Mouse (Mus musculus) heart, postnatal 25 days (tissue): ENCODE data around the gene Auts2. TPM values are rescaled to one million over a fixed set of nuclear protein-coding genes. Genes with fewer than 3 reads are reported as not detected.

Experiments
- DNase-seq: peaks from one replicate; pipeline ENCODE4 v3.0.0; 2022; ENCODE audit warnings: low spot score
- intact Hi-C: fragments of 180-260 bp; cut with DNase I; formaldehyde crosslinking; loops from one replicate; pipeline ENCODE4 v1.15.1; 2025
- total RNA-seq, 2 experiments: library from RNA; stranded (reverse); gene quantifications; 2 replicates each; pipeline ENCODE4 v1.2.3; 2021

Gene Auts2
- total RNA-seq, 2 experiments from 2014 or later, result 33.6 to 43.8 TPM

DNA sequence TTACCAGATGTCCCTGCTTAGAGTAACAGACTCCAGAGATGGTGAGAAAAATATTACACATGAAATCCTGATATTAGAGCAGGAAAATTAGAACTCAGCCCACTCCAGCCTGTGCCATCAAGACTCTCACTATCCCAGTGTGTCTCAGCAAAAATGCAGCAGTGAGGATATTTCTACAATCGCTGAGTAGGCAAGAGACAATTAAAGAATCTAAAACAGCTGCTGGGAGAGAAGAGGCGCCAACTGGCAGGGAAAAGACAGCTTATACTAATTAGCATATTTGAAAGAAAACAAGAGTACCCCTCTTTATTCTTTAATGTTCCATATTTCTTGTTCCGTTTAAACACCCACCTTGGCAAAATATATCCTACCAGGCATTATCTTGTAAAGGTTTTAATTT, 561.7 kb downstream of the Auts2 start:
- no peak for DNase-seq

DNA sequence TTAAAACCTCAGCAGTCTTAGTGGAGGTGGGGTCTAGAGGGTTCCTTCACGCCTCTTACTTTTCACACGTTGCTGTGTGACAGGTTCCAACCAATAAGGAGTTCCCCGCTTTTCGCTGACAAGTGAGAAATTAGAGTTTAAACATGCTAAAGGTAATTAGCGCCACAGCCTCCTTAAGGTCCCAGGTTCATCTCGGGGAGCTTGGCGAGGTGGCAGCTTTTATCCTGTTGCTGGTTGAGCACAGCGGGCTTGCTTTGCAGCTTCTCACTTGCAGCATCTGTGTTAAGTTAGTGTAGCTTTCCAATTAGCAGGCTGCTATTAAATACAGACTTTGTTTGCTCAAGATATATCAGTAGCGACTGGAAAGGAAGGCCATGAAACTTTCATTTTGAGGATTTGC, 564.2 kb downstream of the Auts2 start:
- intact Hi-C loops, result loop anchor here (10.0 kb wide), 1 partner anchor 444 kb away; no protein-coding TSS in a partner anchor
- DNase-seq, result no peak

More for the DNA sequence above, 561.7 kb downstream of the Auts2 start:
- intact Hi-C loops, result no loop called here

DNA sequence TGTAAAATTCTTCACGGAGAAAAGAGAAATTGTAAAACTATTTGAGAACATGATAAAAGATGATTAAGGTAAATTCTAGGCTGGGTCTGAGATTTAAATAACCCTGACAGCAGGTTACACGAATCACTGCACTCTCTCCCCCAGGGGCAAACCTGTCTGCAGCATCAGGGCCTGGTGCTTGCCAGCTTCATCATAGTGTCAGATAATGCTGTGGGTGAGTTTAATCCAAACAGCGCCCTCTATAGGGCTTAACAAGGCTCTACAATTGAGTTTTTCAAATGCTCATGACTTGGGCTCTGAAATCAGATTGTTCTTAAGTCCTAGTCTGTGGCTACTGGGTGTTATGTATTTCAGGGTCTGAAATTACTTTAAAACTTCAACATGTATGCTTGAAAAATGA, 565.6 kb downstream of the Auts2 start:
- intact Hi-C loops, result loop anchor here (10.0 kb wide), 1 partner anchor 443 kb away; no protein-coding TSS in a partner anchor
- no peak for DNase-seq

DNA sequence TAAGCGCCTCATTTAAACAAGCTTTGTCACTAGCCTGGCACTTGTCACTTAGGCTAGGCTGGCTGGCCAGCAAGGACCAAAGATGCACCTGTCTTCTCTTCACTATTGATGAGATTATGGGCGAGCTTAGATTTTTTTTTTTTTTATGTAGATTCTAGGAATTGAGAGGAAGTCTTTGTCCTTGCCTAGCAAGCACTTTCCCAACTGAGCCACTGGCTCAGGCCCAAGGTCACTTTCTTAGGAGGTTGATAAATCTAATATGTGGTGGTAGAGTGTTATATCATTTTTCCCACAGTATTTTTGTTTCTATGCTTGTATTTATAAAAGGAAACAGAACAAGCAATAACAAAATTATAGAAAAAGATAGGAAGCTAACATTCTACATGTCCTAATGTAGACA, 571.2 kb downstream of the Auts2 start:
- intact Hi-C loops, result loop anchor here (10.0 kb wide), 1 partner anchor 437 kb away; no protein-coding TSS in a partner anchor
- DNase-seq, result no peak

DNA sequence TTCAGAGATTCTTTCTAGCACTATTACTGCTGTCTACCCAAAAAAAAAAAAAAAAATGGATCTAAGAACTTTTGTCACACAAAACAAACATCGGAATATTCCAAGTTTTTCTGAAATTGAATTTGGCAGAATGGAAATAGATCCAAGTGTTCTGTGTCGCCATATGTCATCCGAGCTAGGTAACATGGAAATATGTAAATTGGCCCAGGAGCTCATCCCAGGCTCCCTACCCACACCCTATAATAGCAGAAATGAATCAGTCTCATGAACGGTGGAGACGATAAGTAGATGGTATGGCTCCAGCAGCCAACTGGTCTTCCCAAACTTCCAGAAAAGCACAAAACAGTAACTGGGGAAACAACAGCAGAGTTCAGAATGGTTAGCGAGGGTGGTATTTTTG, 577.6 kb downstream of the Auts2 start:
- intact Hi-C loops, result no loop called here
- DNase-seq, result no peak

DNA sequence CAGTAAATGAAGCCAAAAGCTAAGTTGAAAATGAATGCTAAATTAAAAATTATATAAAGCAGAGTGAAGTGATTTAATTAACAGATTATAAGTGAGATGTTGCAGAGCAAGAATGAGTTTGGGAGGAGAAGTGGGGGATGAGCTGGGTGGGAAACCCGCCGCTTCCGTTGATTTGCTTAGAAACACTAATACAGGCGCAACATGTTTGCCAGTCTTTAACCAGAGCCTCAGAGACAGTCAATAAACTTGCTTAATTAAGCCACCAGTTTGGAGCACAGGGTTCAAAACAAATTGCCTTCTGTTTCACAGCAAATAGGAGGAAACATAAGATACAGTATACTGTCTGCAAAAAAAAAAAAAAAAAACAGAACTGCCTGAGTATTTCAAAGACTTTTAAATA, 579.6 kb downstream of the Auts2 start:
- intact Hi-C loops, result no loop called here
- no peak for DNase-seq

DNA sequence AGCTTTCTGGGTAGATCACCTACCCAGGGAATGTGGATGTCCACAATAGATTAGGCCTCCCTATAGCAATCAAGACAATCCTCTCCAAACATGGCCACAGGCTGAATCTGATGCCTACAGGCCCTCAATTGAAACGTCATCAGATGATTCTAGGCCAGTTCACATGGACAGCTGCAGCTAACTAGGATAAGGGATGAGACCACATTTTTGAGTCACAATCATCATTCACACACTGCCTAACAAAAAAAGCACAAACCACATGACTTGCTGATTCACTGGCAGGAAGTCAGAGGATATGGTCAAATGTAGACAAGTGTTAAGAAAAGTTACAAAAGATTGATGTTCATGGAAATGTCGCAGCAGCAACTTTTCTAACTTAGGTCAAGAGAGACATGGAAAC, 581.3 kb downstream of the Auts2 start:
- DNase-seq, result no peak
- intact Hi-C loops, result no loop called here

DNA sequence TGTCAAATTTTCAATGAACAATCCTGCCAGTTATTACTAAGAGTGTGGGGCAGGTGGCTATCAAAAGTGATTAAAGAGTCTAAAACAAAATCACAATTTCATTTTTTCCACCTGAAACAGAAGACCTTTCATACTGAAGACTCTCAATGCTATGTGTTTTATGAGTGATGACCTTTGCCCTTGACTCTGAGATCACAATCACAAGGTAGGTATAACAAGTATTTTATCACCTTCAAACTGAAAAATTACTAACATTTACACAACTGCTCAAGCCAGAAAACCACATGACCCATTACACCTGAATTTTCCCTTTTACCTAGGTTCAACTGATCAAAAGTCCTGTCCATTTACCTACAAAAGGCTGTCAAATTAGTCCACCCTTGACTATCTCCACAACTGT, 582.7 kb downstream of the Auts2 start:
- DNase-seq, result no peak
- intact Hi-C loops, result no loop called here

DNA sequence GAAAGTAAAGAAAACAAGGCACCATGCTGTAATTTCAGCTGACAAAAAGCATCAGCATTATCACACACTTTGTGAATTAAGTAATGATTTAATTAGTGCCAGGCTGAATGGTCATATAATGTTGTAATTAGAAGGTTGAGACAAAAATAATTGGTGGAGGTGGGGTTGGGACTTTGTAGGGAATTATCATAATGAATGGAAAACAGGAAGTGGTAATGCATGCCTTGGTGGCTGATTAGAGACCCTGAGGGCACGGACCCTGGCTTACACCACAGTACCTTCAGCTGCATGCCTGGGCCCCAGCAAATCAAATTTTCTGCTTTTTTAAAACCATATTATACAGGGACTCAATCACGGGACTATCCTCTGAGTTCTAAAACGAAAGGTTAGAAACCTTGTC, 586.1 kb downstream of the Auts2 start:
- intact Hi-C loops, result no loop called here
- no peak for DNase-seq

DNA sequence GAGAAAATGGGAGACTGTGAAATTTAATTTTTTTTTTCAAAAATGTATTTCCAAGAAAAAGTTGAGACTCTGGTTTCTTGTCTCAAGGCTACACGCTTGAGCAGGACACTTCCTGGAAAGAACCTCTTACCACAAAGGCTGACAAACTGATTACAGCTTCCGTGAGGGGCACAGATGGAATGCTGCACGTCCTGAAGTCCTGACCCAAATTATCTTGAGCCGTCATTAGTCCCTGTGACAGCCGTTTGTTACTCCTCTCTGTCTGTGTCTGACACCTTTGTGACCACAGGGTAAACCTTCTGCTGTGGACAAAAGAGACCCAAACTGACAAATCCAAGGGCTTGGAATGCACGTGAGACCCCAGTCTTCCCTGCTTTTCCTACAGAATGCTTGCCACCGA, 587.1 kb downstream of the Auts2 start:
- no peak for DNase-seq
- intact Hi-C loops, result no loop called here

DNA sequence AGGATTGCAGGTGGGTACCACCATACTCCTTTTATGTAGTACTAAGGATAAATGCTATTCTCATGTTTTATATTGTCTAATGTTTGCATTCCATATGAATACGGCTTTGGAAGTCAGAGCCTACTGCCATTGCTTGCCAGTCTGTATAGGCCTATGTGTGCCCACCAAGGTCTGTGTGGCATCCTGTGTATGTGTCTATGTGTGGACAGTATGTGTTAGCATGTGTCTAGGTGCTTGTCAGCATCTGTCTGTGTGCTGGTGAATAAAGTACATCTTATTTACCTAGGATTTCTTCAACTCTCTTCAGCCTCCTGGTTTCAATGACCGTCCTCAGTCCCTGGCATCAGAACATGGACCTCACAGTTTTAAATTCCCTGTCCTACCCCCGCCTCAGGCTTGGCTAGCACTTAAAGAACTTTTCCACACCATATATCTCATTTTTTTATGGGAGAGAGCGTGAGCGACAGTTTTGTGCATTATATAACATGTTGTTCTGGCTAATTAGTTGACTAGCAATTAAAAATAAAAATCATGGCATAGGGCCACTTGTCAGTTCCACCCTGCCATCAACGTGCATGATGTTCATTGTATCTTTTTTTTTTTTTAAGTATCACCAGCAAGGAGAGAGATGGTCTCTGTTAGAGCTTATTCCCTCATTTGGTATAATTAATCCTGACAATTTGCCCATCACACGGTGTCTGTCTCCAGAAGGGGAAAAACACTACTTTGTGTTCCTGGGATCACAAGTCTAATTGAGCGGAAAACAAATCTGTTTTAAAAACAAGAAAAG, 587.7 kb downstream of the Auts2 start:
- intact Hi-C loops, result no loop called here
- no peak for DNase-seq

DNA sequence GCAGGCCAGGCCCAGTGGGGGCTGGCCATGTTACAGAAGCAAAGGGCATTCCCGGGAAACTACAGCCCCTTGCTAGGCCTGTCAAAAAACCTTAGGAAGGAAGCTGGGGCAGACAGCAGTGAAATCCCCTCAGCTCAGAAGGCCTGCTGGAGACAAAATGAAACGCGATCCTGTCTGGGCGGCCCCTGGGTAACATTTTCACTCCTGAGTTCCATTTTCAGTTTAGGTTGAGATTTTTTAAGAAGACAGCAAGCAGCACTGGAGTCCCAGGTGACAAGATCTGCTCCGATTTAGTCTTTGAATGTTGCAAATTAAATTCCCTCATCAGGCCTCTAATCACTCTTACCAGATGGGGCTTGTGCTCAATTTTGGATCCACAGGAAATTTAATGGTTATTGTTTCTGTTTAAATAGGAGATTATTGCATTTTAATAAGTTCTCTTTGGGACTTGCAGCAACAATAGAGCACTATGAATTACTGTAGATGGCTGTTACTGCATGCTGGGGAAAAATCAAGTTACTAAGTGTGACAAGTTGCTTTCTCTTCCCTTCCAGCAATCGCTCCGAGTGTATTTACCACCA, 594.5 kb downstream of the Auts2 start:
- intact Hi-C loops, result no loop called here
- DNase-seq, result no peak

DNA sequence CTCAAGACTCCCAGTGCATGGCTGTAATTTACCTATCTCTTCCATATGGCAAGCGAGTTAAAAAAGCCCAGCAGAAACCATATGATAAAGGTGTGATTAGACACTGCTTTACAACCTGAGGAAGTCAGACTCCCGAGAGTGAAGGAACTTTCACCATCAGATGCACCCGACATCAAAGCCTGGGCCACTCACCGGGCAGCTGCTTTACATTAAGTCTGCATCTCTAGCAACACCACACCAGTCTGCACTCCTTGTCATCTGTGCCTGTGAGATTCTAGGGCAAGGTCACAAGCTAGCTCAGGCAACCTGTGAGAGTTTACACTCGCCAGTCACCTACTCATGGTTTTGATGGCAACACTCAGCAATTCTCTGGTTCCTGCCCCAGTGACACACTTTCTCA, 596.3 kb downstream of the Auts2 start:
- intact Hi-C loops, result no loop called here
- DNase-seq, result no peak

DNA sequence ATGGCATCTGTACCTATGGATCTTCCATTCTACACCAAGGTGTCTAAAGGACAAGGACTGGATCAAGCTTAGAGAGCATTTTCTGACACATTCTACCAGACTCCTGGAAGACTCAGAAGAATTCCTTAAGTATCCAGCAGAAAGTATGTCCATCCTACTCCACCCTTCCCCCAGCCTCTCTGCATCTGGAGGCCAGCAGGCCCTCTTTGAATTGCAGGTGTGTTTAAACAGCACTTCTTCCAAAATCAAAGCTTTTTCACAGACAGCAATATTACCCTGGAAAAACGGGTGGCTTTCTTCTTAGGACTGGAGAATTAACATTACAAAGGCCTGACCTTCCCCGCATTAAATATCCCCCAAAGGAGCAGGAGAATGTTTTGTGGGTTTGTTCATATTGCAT, 598.4 kb downstream of the Auts2 start:
- intact Hi-C loops, result no loop called here
- DNase-seq, result no peak

DNA sequence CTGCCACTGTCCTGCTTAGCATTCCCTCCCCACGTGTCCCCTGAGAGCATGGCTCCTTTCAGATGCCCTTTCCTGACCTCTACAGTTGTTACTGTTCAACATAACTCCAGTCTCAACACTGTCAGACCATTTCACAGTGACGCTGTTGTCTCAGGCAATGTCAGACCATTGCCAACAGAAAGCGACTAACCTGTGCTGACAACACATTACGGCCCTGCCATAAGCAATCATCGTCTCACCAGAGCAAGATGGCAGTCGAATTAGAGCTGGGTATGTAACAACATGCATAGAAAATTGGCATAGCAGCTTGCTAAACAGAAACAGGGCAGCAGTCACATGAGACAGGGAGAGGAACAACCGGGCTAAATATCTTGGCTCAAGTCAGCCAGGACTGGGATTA, 614.4 kb downstream of the Auts2 start:
- no peak for DNase-seq

DNA sequence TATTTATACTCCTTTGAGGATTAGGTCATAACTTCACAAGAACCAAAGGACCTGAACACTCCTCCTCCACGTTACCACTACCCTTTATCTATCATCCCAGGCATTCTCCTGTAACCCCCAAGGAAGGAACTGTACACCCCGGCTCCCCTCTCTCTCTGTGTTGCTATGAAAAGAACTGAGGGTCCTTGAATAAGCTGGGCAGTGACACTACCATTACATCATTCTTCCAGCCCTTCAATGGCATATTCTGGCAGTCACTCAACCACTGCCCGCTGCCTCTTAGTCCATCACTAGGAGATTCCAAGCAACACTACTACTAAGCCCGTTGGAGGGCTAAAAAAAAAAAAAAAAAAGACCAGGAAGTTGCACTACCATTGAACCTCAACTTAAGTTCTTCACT, 620.4 kb downstream of the Auts2 start:
- no peak for DNase-seq
- intact Hi-C loops, result no loop called here

More for the DNA sequence above, 614.4 kb downstream of the Auts2 start:
- intact Hi-C loops, result no loop called here

DNA sequence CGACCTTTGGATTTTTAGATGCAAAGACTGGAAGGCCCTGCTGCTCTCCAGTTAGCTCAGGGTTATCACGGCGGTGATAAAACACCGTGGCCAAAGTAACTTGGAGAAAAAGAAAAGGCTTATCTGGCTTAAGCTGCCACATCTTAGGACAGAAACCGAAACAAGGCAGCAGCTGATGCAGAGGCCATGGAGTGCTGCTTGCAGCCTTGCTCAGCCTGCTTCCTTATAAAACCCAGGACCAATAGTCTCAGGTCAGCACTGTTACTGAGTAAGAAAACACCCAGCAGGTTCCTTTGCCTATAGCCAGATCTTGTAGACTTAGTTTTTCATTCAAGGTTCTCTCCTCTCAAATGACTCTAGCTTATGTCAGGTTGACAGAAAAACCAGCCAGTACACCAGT, 621.0 kb downstream of the Auts2 start:
- intact Hi-C loops, result no loop called here
- DNase-seq, result no peak

DNA sequence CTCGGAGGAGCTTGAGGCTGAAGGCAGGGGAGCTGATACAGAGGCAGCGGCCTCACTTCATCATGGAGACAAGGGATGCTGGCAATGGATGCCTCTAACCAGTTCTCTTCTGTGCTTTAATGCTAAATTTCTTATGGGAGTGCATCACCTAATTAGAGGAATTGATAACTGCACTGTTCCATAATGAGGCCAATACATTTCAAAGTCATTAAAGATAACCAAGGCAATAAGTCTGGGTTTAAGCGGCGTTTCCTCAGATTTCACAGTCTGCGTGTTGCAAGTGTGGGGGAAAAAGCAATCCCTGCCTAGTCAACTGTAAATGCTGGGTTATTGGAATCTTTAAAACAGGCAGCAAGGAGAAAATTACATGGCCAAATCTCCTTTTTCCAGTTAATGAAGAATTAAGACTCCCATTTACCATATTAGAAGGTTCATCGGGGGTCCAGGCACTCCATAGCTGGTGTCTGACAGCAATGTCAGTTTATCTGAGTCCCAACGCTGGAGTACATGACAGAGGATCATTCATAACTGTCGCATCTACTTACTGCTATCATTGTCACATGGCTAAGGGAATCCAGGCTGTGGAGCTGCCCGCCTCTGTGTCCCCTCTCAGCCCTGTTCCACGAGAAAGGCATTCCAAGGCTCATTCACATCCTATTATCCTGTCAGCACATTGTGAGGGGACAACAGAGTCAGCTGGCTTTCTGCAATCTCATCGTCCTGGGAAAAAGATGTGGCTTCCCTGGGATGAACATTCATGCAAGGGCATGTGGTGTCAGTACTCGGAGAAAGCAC, 623.0 kb downstream of the Auts2 start:
- intact Hi-C loops, result no loop called here
- DNase-seq, result no peak

DNA sequence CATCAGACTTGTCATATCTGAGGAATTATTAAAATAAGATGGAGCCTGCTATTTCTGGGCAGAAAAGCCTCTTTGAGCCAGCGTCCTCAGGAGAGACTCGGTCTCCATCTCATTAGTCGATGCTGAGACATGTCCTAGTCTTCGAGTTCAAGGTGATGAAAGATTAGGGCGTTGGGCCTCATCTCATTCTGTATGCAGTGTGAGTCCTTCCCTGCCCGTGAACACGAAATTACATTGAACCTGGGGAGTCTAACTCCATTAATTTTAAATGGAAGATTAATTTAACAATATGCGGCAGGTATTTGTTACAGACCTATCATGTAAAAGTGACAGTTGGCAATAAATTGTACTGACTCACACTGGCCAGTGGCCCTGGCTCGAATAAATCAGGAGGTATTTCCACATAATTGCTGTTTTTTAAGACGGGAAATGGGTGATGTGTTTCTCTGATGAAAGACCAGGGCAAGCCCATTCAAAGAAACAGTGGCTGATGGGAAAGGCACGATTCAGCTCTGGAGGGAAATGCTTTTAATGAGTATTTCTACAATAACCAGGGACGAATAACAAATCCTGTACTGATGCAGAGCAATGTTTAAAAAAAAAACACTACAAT, 626.2 kb downstream of the Auts2 start:
- intact Hi-C loops, result no loop called here
- no peak for DNase-seq

DNA sequence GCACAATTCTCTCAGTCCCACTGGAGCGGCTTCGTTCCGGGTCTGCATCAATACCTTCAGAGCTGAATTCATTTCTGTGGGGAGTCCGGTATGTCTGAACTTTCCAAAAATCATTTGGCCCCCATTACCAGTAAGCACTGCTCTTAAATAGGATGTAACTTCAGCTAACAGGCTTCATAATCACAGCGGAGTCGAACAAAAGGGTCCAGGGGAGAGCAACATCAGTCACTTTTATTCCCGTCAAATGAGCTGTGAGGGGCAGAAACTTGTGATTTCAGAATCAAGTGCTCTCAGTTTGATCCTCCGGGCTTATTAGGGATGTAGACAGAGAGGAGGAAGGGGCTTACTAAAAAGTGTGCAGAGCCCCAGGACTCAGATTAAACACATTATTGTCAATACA, 629.6 kb downstream of the Auts2 start:
- intact Hi-C loops, result no loop called here
- no peak for DNase-seq

DNA sequence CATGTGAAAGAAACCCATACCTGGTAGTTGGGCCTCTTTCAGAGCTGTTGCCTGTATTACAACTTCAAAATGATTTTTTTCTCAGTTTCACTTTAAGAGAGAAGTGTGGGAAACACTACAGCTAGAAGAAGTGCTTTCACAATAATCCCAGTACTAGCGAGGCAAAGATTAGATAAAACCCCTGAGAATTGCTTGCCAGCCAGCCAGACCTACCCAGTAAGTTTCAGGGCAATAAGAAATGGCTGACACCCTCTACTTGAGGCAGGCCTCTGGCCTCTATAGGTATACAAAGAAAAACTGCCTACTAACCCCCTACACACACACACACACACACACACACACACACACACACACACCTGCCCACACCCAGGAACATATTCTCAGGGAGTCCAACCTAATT, 630.2 kb downstream of the Auts2 start:
- intact Hi-C loops, result no loop called here
- DNase-seq, result no peak
